Mouse (Mus musculus) frontal cortex, adult (tissue): Measurements from ENCODE around the gene Rac2.

Experiments
- ATAC-seq: cut with Nextera tagmentation; 2 replicates; pipeline ENCODE4 v1.9.2; 2017; ENCODE audit warnings: mild to moderate bottlenecking, moderate library complexity, mixed read lengths; ENCODE audit not compliant: low TSS enrichment

Rac2 gene

GRCm38 (mm10) chr15:78521892-78522291 lies 50.7 kb downstream of the Rac2 start:
- no peak for ATAC-seq

GRCm38 (mm10) chr15:78521331-78521730 lies 51.3 kb downstream of the Rac2 start:
- no peak for ATAC-seq

GRCm38 (mm10) chr15:78520112-78520715 lies 52.4 kb downstream of the Rac2 start:
- no peak for ATAC-seq

- ATAC-seq, result no peak
These were observed 54.4 kb downstream of the Rac2 start for GRCm38 (mm10) chr15:78518221-78518620.

- no peak for ATAC-seq
These were observed 56.8 kb downstream of the Rac2 start for GRCm38 (mm10) chr15:78515759-78516158.

GRCm38 (mm10) chr15:78514393-78515146 lies 58.0 kb downstream of the Rac2 start:
- peak; percentile 42; the same call in 1 of the 2 replicates for ATAC-seq

GRCm38 (mm10) chr15:78513019-78513418 lies 59.6 kb downstream of the Rac2 start:
- no peak for ATAC-seq

- no peak for ATAC-seq
These were observed 60.6 kb downstream of the Rac2 start for GRCm38 (mm10) chr15:78511951-78512350.

GRCm38 (mm10) chr15:78510736-78511135 lies 61.8 kb downstream of the Rac2 start:
- no peak for ATAC-seq

- ATAC-seq, result no peak
These were observed 62.4 kb downstream of the Rac2 start for GRCm38 (mm10) chr15:78510121-78510576.

GRCm38 (mm10) chr15:78509297-78509899 lies 63.2 kb downstream of the Rac2 start:
- ATAC-seq, result no peak
